Mouse (Mus musculus) liver, embryonic 14.5 days (tissue): Measurements from ENCODE around the gene Ltbp4.

Experiments
- CTCF ChIP-seq: IDR thresholded peaks from 2 replicates; pipeline ENCODE4 v1.5.1; 2016; ENCODE audit warnings: antibody characterized with exemption, low read depth, control low read depth
- EP300 ChIP-seq: IDR thresholded peaks from 2 replicates; pipeline ENCODE4 v1.6.1; 2016; ENCODE audit warnings: antibody characterized with exemption, low read depth

DNA sequence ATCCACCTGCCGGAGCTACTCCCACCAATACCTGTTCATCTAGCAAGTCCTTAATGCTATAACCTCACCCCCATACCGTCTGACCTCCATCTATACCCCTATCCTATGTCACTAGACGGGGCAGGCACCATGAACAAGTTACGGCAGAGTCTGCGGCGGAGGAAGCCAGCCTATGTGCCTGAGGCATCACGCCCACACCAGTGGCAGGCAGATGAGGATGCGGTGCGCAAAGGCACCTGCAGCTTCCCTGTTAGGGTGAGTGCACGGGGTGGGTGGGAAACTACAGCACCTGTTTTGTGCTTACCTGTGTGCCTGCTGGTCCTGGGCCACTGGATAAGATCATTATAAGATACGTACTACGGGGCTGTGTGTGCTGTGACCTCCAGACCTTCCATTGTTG, 72.7 kb downstream of the Ltbp4 start:
- TF ChIP-seq CTCF (no peak), EP300 (no peak)
